Mouse (Mus musculus) stomach, embryonic 16.5 days (tissue): ENCODE data around the gene Mybpc2. TPM values are rescaled to one million over a fixed set of nuclear protein-coding genes. Genes with fewer than 3 reads are reported as not detected.

ENCODE experiments used
- ATAC-seq: fragments of 200-750 bp; cut with Nextera tagmentation; 2 replicates; pipeline ENCODE4 v1.8.0; 2017; ENCODE audit warnings: moderate number of reproducible peaks, moderate TSS enrichment; ENCODE audit not compliant: insufficient read depth, low FRiP score
- H3K27ac ChIP-seq: fragments of 300-500 bp; sonication (generic); 2 replicates; pipeline ENCODE4 v1.5.1; 2014; ENCODE audit warnings: low read length
- H3K27me3 ChIP-seq: fragments of 300-500 bp; sonication (generic); 2 replicates; pipeline ENCODE4 v1.6.1; 2014; ENCODE audit warnings: low read length, control low read depth, mixed read lengths; ENCODE audit not compliant: control insufficient read depth, insufficient read depth
- H3K36me3 ChIP-seq: fragments of 300-500 bp; sonication (generic); 2 replicates; pipeline ENCODE4 v1.6.1; 2014; ENCODE audit warnings: low read length; ENCODE audit not compliant: control insufficient read depth, insufficient read depth
- H3K4me1 ChIP-seq: fragments of 300-500 bp; sonication (generic); 2 replicates; pipeline ENCODE4 v1.6.1; 2014; ENCODE audit warnings: low read length, control low read depth, mixed read lengths; ENCODE audit not compliant: control insufficient read depth, insufficient read depth
- H3K4me2 ChIP-seq: fragments of 300-500 bp; sonication (generic); 2 replicates; pipeline ENCODE4 v1.6.1; 2014; ENCODE audit warnings: low read depth, low read length, mixed read lengths
- H3K4me3 ChIP-seq: fragments of 300-500 bp; sonication (generic); replicated peaks from 2 replicates; pipeline ENCODE4 v1.5.1; 2014; ENCODE audit warnings: mild to moderate bottlenecking, low read length
- H3K9ac ChIP-seq: fragments of 300-500 bp; sonication (generic); 2 replicates; pipeline ENCODE4 v1.6.1; 2014; ENCODE audit warnings: low read length
- H3K9me3 ChIP-seq: fragments of 300-500 bp; sonication (generic); replicated peaks from 2 replicates; pipeline ENCODE4 v1.6.1; 2016; ENCODE audit warnings: low read length, control low read depth; ENCODE audit not compliant: control insufficient read depth
- WGBS: fragments of 180-500 bp; shearing (Covaris S2); extraction: QIAGEN DNeasy Blood & Tissue Kit; methylation state at CpG from one replicate; pipeline ENCODE4 v1.1.7; 2014; 5-methylcytosine and 5-hydroxymethylcytosine counted together
- polyA plus RNA-seq: library from polyadenylated mRNA; unstranded; fragments of >200 nt; fragmentation: Nextera tagmentation; extraction: Ambion mirVana; gene quantifications from 2 replicates; pipeline ENCODE4 v1.2.1, GENCODE M21; 2015

The Mybpc2 gene
- polyA plus RNA-seq, 1 experiment from 2014 or later: 1.8 TPM

DNA sequence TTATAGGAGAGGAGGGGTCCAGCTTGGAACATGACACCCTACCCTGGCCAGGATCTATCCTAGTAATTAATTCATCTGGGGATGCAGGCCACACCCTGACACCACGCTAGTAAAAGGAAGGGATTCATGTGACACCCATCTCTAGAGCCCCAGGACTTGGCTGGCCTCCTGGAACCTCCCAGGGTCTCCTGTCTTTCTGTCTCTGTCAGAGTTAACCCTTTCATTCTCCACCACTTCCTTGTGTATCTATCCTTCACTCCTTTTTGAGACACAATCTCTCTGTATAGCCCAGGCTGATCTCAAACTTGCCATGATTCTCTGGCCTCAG, 51.9 kb downstream of the Mybpc2 start:
- WGBS: 31% methylated on average over 1 of the region's 1 CpGs
- no peaks in the 10 kb centered on the region for H3K9me3 ChIP-seq
- no peak overlapping the region for H3K9ac ChIP-seq
- H3K36me3 ChIP-seq: no peaks in the 10 kb centered on the region
- no peak overlapping the region for H3K27ac ChIP-seq
- peaks cover 4% of the 10 kb centered on the region; the same call in 1 of the 2 replicates for H3K27me3 ChIP-seq
- H3K4me1 ChIP-seq: peaks cover 10% of the 10 kb centered on the region
- no peak for ATAC-seq
- H3K4me3 ChIP-seq: no peak overlapping the region
- H3K4me2 ChIP-seq: no peak overlapping the region

DNA sequence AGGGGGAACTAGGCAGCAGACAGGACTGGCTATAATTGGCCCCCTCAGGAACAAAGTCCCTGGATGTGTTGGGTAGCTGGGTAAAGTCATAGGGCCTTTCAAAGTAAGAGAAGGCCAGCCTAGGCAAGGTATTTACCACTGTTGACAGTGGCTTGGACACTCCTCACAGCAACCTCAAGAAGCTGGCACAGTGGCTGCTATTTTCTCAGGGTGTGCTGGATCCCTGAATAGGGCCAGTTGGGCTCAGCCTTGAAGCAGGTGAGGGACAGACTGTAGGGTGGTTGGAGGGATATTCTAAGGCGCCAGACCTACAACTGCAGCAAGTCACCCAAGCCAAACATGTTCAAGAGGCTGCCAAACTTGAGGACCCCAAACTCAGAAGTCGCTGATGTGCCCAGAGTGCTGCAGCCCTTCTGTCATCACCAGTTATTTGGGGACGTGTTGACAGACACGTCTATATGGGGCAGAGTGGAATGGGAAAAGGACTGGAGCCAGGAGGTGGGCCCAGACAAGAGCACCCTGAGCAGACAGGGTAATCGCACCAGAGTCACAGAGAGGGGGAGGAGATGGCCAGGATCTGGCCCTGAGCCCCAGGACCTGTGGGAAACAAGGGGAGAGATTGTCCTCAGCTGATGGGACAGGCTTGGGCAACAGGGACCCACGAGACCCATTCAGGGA, 52.4 kb downstream of the Mybpc2 start:
- 38% methylated on average over 6 of the region's 6 CpGs for WGBS
- H3K9me3 ChIP-seq: no peaks in the 10 kb centered on the region
- no peak overlapping the region for H3K4me3 ChIP-seq
- H3K9ac ChIP-seq: no peak overlapping the region
- H3K4me1 ChIP-seq: peaks cover 10% of the 10 kb centered on the region
- ATAC-seq: no peak
- no peaks in the 10 kb centered on the region for H3K36me3 ChIP-seq
- H3K4me2 ChIP-seq: no peak overlapping the region
- peaks cover 4% of the 10 kb centered on the region; the same call in 1 of the 2 replicates for H3K27me3 ChIP-seq
- no peak overlapping the region for H3K27ac ChIP-seq

DNA sequence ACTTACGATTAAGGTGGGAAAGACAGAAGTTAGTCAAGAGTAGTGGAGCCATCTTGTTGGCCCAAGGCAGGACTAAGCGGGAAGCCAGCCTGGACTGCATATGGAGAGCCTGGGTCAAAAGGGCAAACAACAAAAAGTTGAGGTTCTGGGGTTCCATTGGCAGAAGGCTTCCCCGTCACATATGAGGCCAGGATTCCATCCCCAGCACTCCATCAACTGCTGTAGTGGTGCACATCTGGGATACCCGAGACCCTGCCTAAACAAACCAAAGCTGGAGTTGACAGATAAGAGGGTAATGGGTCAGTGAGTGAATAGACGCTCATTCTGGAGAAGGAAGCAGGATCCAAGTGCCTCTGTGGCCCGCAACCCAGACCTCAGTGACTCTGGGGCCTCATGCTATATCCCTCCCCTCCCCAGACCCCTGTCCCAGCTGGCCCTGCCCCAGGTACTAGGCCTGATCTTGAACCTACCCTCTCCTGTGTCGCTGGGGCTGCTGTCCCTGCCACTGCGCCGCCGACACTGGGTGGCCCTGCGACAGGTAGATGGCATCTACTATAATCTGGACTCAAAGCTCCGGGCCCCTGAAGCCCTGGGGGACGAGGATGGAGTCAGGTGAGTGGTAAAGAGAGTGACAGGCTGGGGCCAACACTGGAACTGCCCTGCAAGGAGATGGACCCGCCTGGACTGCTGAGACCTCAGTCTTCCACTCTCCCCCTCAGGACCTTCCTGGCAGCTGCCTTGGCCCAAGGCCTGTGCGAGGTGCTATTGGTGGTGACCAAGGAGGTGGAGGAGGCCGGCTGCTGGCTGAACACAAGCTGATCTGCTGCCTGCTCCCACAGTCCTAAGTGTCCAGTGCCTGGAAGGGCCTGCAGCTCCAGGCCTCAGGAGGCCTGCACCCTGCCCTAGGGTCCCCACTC, 53.5 kb downstream of the Mybpc2 start:
- Histone ChIP-seq H3K4me2 (no peak overlapping the region), H3K4me3 (no peak overlapping the region), H3K36me3 (no peaks in the 10 kb centered on the region), H3K4me1 (peaks cover 10% of the 10 kb centered on the region), H3K27ac (no peak overlapping the region), H3K9me3 (no peaks in the 10 kb centered on the region), H3K9ac (no peak overlapping the region), H3K27me3 (peaks cover 4% of the 10 kb centered on the region; the same call in 1 of the 2 replicates)
- ATAC-seq: no peak
- WGBS: 77% methylated on average over 16 of the region's 16 CpGs

DNA sequence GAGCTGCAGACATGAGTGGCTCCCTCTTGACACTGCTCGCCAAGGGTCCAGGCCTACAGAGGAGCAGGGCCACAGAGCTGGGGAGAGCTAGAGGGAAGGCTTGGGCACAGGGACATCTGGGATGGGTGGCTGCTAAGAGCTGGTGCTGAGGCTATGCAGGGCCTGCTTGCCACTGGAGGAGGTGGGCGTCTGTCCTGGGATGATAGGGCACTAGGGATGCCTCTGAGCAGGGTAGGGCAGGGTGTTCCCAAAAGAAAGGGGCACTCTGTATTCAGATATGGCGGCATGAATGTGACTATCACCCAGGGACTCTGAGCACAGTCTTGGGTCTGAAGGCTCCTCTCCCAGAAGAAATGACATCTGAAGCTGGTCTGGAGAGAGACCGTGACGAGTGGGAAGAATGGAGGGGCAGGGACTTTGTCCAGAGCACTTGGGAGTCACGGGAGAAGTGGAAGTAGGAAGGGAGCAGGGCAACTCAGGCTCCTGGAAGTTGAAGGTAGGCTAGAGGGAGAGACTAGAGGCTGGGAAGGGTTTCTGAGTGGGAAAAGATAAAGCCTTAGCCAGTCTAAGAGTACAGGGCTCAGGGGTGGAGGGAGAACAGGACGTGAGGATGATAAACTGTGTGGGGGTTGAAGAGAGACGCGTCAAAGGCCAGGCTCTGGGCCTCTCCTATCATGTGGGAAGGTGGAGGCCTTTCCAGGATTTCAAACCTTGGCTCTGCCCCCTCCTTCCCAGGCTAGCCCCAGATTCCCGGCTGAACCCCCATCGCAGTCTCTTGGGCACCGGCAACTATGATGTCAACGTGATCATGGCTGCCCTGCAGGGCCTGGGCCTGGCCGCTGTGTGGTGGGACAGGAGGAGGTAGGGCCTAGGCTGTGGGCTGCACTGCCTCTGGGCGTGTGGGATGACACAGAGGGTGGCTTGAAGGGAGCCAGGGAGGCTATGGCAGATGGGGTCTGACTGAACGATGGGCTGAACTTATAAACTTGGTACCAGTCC, 54.5 kb downstream of the Mybpc2 start:
- Histone ChIP-seq H3K4me2 (no peak overlapping the region), H3K27me3 (peaks cover 4% of the 10 kb centered on the region; the same call in 1 of the 2 replicates), H3K4me3 (no peak overlapping the region), H3K9ac (no peak overlapping the region), H3K4me1 (peaks cover 10% of the 10 kb centered on the region), H3K9me3 (no peaks in the 10 kb centered on the region), H3K36me3 (no peaks in the 10 kb centered on the region), H3K27ac (no peak overlapping the region)
- no peak for ATAC-seq
- 86% methylated on average over 16 of the region's 16 CpGs for WGBS

DNA sequence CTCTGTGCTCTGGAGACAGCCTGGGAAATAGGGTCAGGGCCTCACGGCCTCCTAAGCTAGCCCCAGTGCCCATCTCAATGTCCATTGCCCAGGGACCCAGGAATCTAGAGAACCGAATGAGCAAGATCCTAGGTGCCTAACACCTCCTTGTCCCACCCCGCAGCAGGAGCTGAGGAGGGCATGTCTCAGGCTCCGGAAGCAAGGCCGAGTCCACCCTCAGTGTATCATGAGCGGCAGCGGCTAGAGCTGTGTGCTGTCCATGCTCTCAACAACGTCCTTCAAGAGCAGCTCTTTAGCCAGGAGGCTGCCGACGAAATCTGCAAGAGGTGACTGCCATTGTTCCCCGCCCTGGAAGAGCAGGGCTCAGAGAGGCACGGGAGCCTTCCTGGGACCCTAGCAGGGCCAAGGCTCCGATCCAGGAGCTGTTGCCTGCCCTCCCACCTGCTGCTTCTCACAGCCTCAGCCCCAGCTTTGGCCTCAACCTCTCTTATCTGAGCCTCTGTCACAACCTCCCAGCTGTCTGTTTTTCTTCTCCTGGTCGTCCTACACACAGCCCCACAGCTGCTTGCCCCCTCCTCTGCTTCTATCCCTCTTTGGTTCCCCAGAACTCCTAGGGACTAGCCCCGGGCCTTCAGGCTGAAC, 55.7 kb downstream of the Mybpc2 start:
- no peaks in the 10 kb centered on the region for H3K9me3 ChIP-seq
- H3K27ac ChIP-seq: no peak overlapping the region
- H3K36me3 ChIP-seq: no peaks in the 10 kb centered on the region
- peak overlapping the region; percentile 86 for H3K4me2 ChIP-seq
- 64% methylated on average over 15 of the region's 15 CpGs for WGBS
- no peak for ATAC-seq
- peaks cover 16% of the 10 kb centered on the region for H3K27me3 ChIP-seq
- H3K4me1 ChIP-seq: peaks cover 10% of the 10 kb centered on the region
- H3K9ac ChIP-seq: peak overlapping the region; percentile 83
- peak overlapping the region; percentile 72 for H3K4me3 ChIP-seq

DNA sequence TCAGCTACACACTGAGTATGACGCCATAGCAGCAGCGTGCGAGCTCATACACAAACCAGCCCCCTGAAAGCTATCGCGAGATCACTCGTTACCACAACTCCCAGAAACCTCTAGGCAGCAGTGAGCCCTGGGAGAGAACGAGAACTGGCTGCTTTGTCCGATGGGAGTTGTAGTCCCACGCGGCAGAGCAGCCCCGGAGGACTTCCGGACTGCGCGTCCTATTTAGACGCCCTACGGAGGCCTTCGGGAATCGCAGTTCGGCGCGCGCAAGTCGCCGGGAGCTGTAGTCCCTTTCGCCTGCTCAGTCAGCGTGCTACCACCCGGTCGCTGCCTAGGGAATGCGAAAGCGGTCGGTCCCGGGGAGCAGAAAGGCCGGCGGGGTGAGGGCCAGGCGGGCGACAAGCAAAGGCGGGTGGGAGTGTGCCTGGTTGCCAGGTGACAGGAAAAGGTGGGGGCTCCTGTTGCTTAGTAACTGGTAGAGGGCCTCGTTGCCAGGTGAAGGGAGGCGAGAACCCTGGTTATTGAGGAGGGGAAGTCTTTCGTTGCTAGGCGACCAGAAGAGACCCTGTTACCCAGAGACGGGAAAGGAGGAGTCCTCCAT, 56.5 kb downstream of the Mybpc2 start, which contains the start of gene Josd2:
Gene Josd2, plus strand, starts transcription at position 170 of the 601 bp plus-strand sequence.
- Histone ChIP-seq H3K4me2 (peak within 1 kb of the TSS; percentile 86), H3K27ac (peak within 1 kb of the TSS; percentile 61), H3K9me3 (no peaks in the 10 kb centered on the region), H3K9ac (peak within 1 kb of the TSS; percentile 83), H3K36me3 (no peaks in the 10 kb centered on the region), H3K4me3 (peak within 1 kb of the TSS; percentile 72), H3K4me1 (peaks cover 7% of the 10 kb centered on the region), H3K27me3 (peaks cover 25% of the 10 kb centered on the region)
- ATAC-seq: peak; percentile 98
- under 1% methylated on average over 42 of the region's 42 CpGs for WGBS

DNA sequence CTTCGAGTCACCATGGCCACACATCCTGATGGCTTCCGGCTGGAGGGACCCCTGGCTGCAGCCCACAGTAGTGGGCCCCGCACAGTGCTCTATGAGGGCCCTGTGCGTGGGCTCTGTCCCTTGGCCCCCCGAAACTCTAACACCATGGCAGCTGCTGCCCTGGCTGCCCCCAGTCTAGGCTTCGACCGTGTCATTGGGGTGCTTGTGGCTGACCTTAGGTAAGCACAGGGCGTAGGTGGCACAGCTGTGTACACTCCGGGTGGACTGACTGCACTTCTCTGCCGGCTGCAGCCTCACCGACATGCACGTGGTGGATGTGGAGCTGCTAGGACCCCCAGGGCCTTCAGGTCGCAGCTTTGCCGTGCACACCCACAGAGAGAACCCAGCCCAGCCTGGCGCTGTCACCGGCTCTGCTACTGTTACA, 57.6 kb downstream of the Mybpc2 start:
- Histone ChIP-seq H3K4me1 (peaks cover 7% of the 10 kb centered on the region), H3K36me3 (no peaks in the 10 kb centered on the region), H3K4me2 (no peak overlapping the region), H3K27me3 (peaks cover 35% of the 10 kb centered on the region), H3K9me3 (no peaks in the 10 kb centered on the region), H3K4me3 (no peak overlapping the region), H3K9ac (0 out of 2 replicates have a peak overlapping the region, but pooled peaks have one; percentile 8), H3K27ac (no peak overlapping the region)
- ATAC-seq: no peak
- 83% methylated on average over 16 of the region's 16 CpGs for WGBS
